Mouse (Mus musculus): ENCODE results near the gene Ulk3. TPM values are rescaled to one million over a fixed set of nuclear protein-coding genes. Genes with fewer than 3 reads are reported as not detected.

Gene Ulk3
- polyA plus RNA-seq, 1 experiment from 2014 or later: 12.0 TPM

DNA sequence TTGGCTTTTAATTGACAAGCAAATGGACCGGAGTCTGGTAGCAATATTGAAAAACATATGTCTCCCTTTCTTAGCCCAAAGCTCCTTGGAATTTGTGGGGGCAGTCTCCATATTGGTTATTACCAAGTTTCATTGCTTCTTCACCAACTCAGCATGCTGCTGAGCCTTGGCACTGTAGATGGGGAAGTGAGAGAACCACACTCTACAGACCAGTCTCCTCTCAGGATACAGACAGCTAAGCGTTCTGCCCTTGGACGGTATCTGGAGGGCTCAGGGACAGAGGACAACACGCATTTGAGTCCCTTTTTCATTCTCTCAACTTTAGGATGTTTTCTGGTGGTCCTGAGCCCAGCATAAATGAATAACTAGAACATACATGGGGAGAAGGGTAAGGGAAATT, 30.6 kb upstream of the Ulk3 start:
- Histone ChIP-seq H3K27me3 (ENCODE audit: low read depth, poor library complexity, severe bottlenecking) (no peaks in the 10 kb centered on the region), H3K9me3 (replicated peaks) (no peaks in the 10 kb centered on the region), H3K36me3 (no peaks in the 10 kb centered on the region), H3K4me1 (peaks cover 22% of the 10 kb centered on the region), H3K27ac (no peak overlapping the region), H3K4me3 (no peak overlapping the region)
- WGBS: 85% methylated on average over 4 of the region's 4 CpGs
- no peak for DNase-seq (ENCODE audit: low spot score)

DNA sequence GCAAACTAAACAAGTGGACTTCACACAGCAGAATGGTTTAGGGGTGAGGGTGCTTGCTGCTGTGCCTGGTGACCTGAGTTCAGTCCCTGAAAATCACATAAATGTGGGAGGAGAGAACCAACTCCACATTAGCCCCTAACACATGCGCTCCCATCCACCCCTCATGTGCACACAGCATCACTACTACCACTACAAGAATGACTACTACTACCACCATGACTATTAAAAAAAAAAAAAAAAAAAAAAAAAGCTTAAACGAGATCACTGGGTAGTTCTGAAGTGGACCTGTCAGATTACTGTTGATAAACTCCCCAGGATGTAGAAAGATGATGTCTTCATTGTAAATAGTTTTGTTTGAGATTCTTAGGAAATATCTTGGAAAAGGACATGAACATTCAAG, 29.7 kb upstream of the Ulk3 start:
- Histone ChIP-seq H3K9me3 (replicated peaks) (no peaks in the 10 kb centered on the region), H3K27me3 (ENCODE audit: low read depth, poor library complexity, severe bottlenecking) (no peaks in the 10 kb centered on the region), H3K36me3 (no peaks in the 10 kb centered on the region), H3K27ac (no peak overlapping the region), H3K4me3 (no peak overlapping the region), H3K4me1 (peaks cover 22% of the 10 kb centered on the region)
- no peak for DNase-seq (ENCODE audit: low spot score)
- 76% methylated on average over 2 of the region's 2 CpGs for WGBS

DNA sequence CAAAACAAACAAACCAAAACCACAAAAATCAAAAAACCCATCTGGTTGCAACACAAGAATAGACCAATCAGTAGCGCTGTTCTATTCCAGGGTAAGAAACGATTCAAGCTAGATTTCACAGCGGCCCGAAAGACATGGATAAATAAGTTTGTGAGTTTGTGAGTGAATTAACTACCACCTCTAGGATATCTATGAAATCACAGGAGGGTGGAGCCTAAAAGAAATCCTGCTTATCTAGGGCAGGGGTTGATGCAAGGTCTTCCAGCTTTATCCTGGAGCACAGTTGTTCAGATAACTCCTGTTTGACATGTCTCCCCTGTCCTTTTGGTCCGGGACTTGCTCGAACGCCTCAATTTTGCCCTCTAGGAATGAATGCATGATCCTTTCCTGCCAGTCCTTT, 29.0 kb upstream of the Ulk3 start:
- H3K27me3 ChIP-seq (ENCODE audit: low read depth, poor library complexity, severe bottlenecking): no peaks in the 10 kb centered on the region
- peak overlapping the region; percentile 88 for H3K27ac ChIP-seq
- peak overlapping the region; percentile 77 for H3K4me3 ChIP-seq
- DNase-seq (ENCODE audit: low spot score): no peak
- no peaks in the 10 kb centered on the region for H3K9me3 ChIP-seq (replicated peaks)
- no peaks in the 10 kb centered on the region for H3K36me3 ChIP-seq
- 28% methylated on average over 7 of the region's 7 CpGs for WGBS
- H3K4me1 ChIP-seq: peaks cover 22% of the 10 kb centered on the region

- Histone ChIP-seq H3K4me3 (peak within 1 kb of the TSS; percentile 77), H3K9me3 (replicated peaks) (no peaks in the 10 kb centered on the region), H3K27ac (peak within 1 kb of the TSS; percentile 88), H3K4me1 (peaks cover 27% of the 10 kb centered on the region), H3K27me3 (ENCODE audit: low read depth, poor library complexity, severe bottlenecking) (no peaks in the 10 kb centered on the region), H3K36me3 (no peaks in the 10 kb centered on the region)
- 1% methylated on average over 37 of the region's 37 CpGs for WGBS
- DNase-seq (ENCODE audit: low spot score): peak; percentile 95
These were observed 28.2 kb upstream of the Ulk3 start, which contains the start of gene Scamp2 for GRCm38 (mm10) chr9:57560861-57561710. TSS of gene Scamp2 (plus strand) at chr9:57560943.

GRCm38 (mm10) chr9:57561711-57562099, 27.5 kb upstream of the Ulk3 start:
- no peak overlapping the region for H3K27ac ChIP-seq

GRCm38 (mm10) chr9:57562896-57563372, 26.3 kb upstream of the Ulk3 start:
- peaks cover 2% of the 10 kb centered on the region for H3K36me3 ChIP-seq
- WGBS: 65% methylated on average over 4 of the region's 4 CpGs
- no peaks in the 10 kb centered on the region for H3K27me3 ChIP-seq (ENCODE audit: low read depth, poor library complexity, severe bottlenecking)
- no peak overlapping the region for H3K4me3 ChIP-seq
- no peak for DNase-seq (ENCODE audit: low spot score)
- H3K27ac ChIP-seq: no peak overlapping the region
- no peaks in the 10 kb centered on the region for H3K9me3 ChIP-seq (replicated peaks)
- peaks cover 27% of the 10 kb centered on the region for H3K4me1 ChIP-seq

More at GRCm38 (mm10) chr9:57561711-57562099, 27.5 kb upstream of the Ulk3 start:
- H3K4me1 ChIP-seq: peaks cover 27% of the 10 kb centered on the region
- H3K36me3 ChIP-seq: no peaks in the 10 kb centered on the region
- peak overlapping the region; percentile 77 for H3K4me3 ChIP-seq
- H3K27me3 ChIP-seq (ENCODE audit: low read depth, poor library complexity, severe bottlenecking): no peaks in the 10 kb centered on the region
- no peaks in the 10 kb centered on the region for H3K9me3 ChIP-seq (replicated peaks)
- no peak for DNase-seq (ENCODE audit: low spot score)
- WGBS: 81% methylated on average over 13 of the region's 13 CpGs

DNA sequence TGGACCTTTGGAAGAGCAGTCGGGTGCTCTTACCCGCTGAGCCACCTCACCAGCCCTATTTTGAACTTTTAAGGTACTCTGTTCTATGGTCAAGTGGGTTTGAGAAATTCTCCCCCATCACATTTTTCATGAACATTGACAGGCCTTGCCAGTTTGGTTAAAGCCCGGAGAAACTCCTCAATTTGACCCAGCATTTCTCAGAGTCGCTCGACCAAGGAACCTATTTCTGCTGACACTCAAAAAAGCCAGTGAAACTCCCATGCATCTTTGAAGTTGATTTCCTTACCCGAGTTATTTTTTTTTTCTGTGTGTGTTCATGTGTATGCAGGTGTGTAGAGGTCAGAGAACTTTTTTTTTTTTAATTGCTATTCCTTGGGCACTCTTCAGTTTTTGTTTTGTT, 24.6 kb upstream of the Ulk3 start:
- Histone ChIP-seq H3K27me3 (ENCODE audit: low read depth, poor library complexity, severe bottlenecking) (no peaks in the 10 kb centered on the region), H3K9me3 (replicated peaks) (no peaks in the 10 kb centered on the region), H3K4me3 (no peak overlapping the region), H3K27ac (no peak overlapping the region), H3K4me1 (peaks cover 27% of the 10 kb centered on the region), H3K36me3 (peaks cover 18% of the 10 kb centered on the region)
- no peak for DNase-seq (ENCODE audit: low spot score)
- 88% methylated on average over 6 of the region's 6 CpGs for WGBS

GRCm38 (mm10) chr9:57565741-57566221, 23.5 kb upstream of the Ulk3 start:
- peak overlapping the region; percentile 42; the same call in 1 of the 2 replicates for H3K27ac ChIP-seq
- WGBS: 57% methylated on average over 10 of the region's 10 CpGs
- peaks cover 20% of the 10 kb centered on the region for H3K4me1 ChIP-seq

DNA sequence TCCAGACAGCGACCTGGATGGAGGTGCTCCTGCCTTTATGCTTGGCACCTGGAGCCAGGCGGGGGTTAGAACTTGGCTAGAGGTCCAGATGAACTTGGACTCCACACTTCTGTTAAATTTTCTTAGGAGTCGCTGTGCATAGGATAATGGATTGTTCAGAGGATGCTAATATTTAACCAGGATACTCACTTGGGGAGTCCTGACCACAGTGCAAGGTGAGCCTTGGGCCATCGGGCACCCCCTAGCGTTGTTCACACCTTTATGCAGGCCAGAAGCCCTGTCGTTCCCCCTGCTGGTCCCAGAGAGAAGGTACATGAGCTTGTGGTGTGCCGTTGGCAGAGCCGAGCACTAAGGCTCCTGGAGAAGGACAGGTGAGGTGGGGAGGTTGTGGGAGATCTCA, 22.4 kb upstream of the Ulk3 start:
- Histone ChIP-seq H3K27me3 (ENCODE audit: low read depth, poor library complexity, severe bottlenecking) (no peaks in the 10 kb centered on the region), H3K4me3 (no peak overlapping the region), H3K27ac (no peak overlapping the region), H3K4me1 (peaks cover 12% of the 10 kb centered on the region), H3K36me3 (peaks cover 32% of the 10 kb centered on the region), H3K9me3 (replicated peaks) (no peaks in the 10 kb centered on the region)
- WGBS: 55% methylated on average over 8 of the region's 8 CpGs
- no peak for DNase-seq (ENCODE audit: low spot score)

More at GRCm38 (mm10) chr9:57565741-57566221, 23.5 kb upstream of the Ulk3 start:
- H3K27me3 ChIP-seq (ENCODE audit: low read depth, poor library complexity, severe bottlenecking): no peaks in the 10 kb centered on the region
- no peaks in the 10 kb centered on the region for H3K9me3 ChIP-seq (replicated peaks)
- no peak overlapping the region for H3K4me3 ChIP-seq
- DNase-seq (ENCODE audit: low spot score): no peak
- H3K36me3 ChIP-seq: peaks cover 24% of the 10 kb centered on the region

- H3K4me1 ChIP-seq: peaks cover 5% of the 10 kb centered on the region; the same call in 1 of the 2 replicates
- H3K4me3 ChIP-seq: no peak overlapping the region
- no peaks in the 10 kb centered on the region for H3K9me3 ChIP-seq (replicated peaks)
- WGBS: 96% methylated on average over 6 of the region's 6 CpGs
- peaks cover 32% of the 10 kb centered on the region for H3K36me3 ChIP-seq
- H3K27ac ChIP-seq: no peak overlapping the region
- no peaks in the 10 kb centered on the region for H3K27me3 ChIP-seq (ENCODE audit: low read depth, poor library complexity, severe bottlenecking)
- no peak for DNase-seq (ENCODE audit: low spot score)
These were observed 20.8 kb upstream of the Ulk3 start for GRCm38 (mm10) chr9:57568500-57568899.

DNA sequence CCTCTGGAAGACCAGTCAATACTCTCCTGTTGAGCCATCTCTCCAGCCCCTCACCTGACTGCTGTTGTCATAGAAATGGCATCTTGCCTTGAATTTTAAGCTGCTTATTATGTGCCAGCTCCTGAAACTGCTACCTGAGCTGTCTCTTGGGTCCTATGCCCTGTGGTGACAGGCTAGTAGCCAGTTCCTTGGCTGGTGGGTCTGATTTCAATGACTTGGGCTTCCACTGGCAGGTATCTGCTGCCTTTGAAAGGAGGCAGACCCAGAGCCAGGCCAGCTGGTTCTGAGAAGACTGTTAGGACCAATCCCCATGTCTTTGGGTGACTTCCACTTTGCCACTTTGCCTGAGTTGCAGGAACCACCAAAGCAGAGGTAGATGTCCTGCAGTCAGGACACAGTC, 14.9 kb upstream of the Ulk3 start:
- H3K4me1 ChIP-seq: no peaks in the 10 kb centered on the region
- no peak overlapping the region for H3K4me3 ChIP-seq
- H3K27me3 ChIP-seq (ENCODE audit: low read depth, poor library complexity, severe bottlenecking): no peaks in the 10 kb centered on the region
- peaks cover 42% of the 10 kb centered on the region for H3K36me3 ChIP-seq
- no peaks in the 10 kb centered on the region for H3K9me3 ChIP-seq (replicated peaks)
- no peak for DNase-seq (ENCODE audit: low spot score)
- H3K27ac ChIP-seq: no peak overlapping the region

DNA sequence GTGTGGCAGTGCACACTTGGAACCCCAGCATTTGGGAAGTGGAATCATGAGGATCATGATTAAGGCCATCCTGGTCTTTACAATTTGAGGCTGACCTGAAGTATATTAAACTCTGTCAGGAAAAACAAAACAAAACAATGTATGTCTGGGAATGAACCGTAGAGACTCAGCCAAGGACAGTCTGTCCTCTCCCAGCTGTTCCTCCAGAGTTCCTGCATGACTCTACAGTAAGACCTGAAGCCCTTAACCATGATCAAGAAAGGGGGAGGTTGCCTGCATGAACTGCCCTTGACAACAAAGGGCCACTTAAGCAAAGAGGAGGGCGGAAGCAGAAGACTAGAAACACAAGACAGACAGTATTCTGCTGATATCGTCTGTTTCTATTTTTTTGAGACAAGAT, 13.7 kb upstream of the Ulk3 start:
- Histone ChIP-seq H3K9me3 (replicated peaks) (no peaks in the 10 kb centered on the region), H3K36me3 (peaks cover 43% of the 10 kb centered on the region), H3K27me3 (ENCODE audit: low read depth, poor library complexity, severe bottlenecking) (no peaks in the 10 kb centered on the region), H3K27ac (no peak overlapping the region), H3K4me3 (no peak overlapping the region), H3K4me1 (no peaks in the 10 kb centered on the region)
- DNase-seq (ENCODE audit: low spot score): no peak
- 93% methylated on average over 3 of the region's 3 CpGs for WGBS

- H3K9me3 ChIP-seq (replicated peaks): no peaks in the 10 kb centered on the region
- no peaks in the 10 kb centered on the region for H3K27me3 ChIP-seq (ENCODE audit: low read depth, poor library complexity, severe bottlenecking)
- 86% methylated on average over 6 of the region's 6 CpGs for WGBS
- H3K4me1 ChIP-seq: no peaks in the 10 kb centered on the region
- no peak overlapping the region for H3K27ac ChIP-seq
- H3K4me3 ChIP-seq: no peak overlapping the region
- H3K36me3 ChIP-seq: peaks cover 53% of the 10 kb centered on the region
- no peak for DNase-seq (ENCODE audit: low spot score)
These were observed 12.0 kb upstream of the Ulk3 start for GRCm38 (mm10) chr9:57577144-57577849.
